Mouse (Mus musculus) lung, embryonic 15.5 days (tissue): ENCODE data around the gene Gclm. TPM values are rescaled to one million over a fixed set of nuclear protein-coding genes. Genes with fewer than 3 reads are reported as not detected.
A peak's percentile ranks its signal among the peaks of the same experiment; 100 is the strongest.
"Not testable (repeated sequence)": the region's sequence is repeated elsewhere in the genome, so short reads cannot be mapped to it uniquely, and the experiment has no call there.

ENCODE experiments used
- ATAC-seq: fragments of 200-750 bp; cut with Nextera tagmentation; 2 replicates; pipeline ENCODE4 v1.8.0; 2017; ENCODE audit warnings: moderate number of reproducible peaks, borderline replicate concordance; ENCODE audit not compliant: low FRiP score, low TSS enrichment; ENCODE audit errors: extremely low read depth
- H3K27ac ChIP-seq: fragments of 300-500 bp; sonication (generic); 2 replicates; pipeline ENCODE4 v1.5.1; 2015; ENCODE audit warnings: moderate library complexity, mild to moderate bottlenecking, inconsistent platforms
- H3K27me3 ChIP-seq: fragments of 300-500 bp; sonication (generic); 2 replicates; pipeline ENCODE4 v1.6.1; 2015; ENCODE audit warnings: inconsistent platforms
- H3K36me3 ChIP-seq: fragments of 300-500 bp; sonication (generic); 2 replicates; pipeline ENCODE4 v1.6.1; 2015; ENCODE audit warnings: inconsistent platforms
- H3K4me1 ChIP-seq: fragments of 300-500 bp; sonication (generic); 2 replicates; pipeline ENCODE4 v1.6.1; 2015; ENCODE audit warnings: inconsistent platforms
- H3K4me2 ChIP-seq: fragments of 300-500 bp; sonication (generic); 2 replicates; pipeline ENCODE4 v1.6.1; 2015; ENCODE audit warnings: inconsistent platforms, mild to moderate bottlenecking, moderate library complexity
- H3K4me3 ChIP-seq: fragments of 300-500 bp; sonication (generic); 2 replicates; pipeline ENCODE4 v1.5.1; 2015; ENCODE audit warnings: mild to moderate bottlenecking, inconsistent platforms
- H3K9ac ChIP-seq: fragments of 300-500 bp; sonication (generic); 2 replicates; pipeline ENCODE4 v1.6.1; 2015; ENCODE audit warnings: inconsistent platforms
- H3K9me3 ChIP-seq: fragments of 300-500 bp; sonication (generic); 2 replicates; pipeline ENCODE4 v1.6.1; 2016; ENCODE audit warnings: inconsistent platforms
- WGBS: fragments of 180-500 bp; shearing (Covaris S2); methylation state at CpG from one replicate; pipeline ENCODE4 v1.1.7; 2015; 5-methylcytosine and 5-hydroxymethylcytosine counted together
- polyA plus RNA-seq: library from polyadenylated mRNA; unstranded; fragments of >200 nt; fragmentation: Nextera tagmentation; extraction: Ambion mirVana; gene quantifications from 2 replicates; pipeline ENCODE4 v1.2.1, GENCODE M21; 2015

Gene Gclm
- polyA plus RNA-seq, 1 experiment from 2014 or later = 90.6 TPM

DNA sequence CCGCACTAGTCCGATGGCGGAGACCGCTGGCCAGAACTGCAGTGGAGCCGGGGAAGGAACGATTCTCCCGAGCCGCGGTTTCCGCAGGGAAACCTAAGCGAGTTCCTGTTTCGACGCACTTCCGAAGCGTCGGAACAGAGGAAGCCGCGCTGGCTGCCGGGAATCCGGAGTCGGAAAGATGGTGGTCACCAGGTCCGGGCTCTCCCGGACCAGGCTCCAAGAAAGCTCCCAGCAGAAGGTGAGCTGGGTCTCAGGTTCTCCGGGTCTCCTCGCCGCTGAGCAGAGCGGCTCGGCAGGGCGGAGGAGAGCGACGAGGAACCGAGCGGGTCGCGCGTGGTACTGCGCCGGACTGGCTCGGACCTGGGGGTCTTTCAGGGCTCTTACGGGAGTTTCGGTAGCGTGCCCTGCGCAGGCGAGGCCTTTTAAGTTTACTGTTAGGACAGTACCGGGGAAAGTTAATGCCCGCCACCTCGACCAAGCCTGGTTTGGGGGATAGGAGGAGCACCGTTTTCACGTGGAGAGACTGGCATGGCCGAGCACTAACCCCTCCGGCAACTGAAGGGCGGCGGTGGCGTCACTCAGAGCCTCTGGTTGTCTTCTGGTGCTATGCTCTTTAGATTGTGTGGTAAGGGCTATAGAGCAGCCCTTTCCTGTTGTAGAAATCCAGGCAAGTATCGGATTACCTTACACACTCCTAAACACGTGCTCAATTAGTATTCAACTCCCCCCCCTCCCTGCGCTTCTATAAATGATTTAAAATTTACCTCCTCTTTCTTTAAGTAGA lies 29.1 kb downstream of the Gclm start, which contains the start of gene Dnttip2:
Gene Dnttip2, plus strand, starts transcription at position 148 of the 784 bp plus-strand sequence.
- H3K4me3 ChIP-seq = peak within 1 kb of the TSS; percentile 99
- H3K4me2 ChIP-seq = peak within 1 kb of the TSS; percentile 64
- no peaks in the 10 kb centered on the region for H3K9me3 ChIP-seq
- H3K9ac ChIP-seq = peak within 1 kb of the TSS; percentile 92
- H3K36me3 ChIP-seq = peaks cover 43% of the 10 kb centered on the region
- no peaks in the 10 kb centered on the region for H3K27me3 ChIP-seq
- H3K4me1 ChIP-seq = peaks cover 35% of the 10 kb centered on the region
- H3K27ac ChIP-seq = peak within 1 kb of the TSS; percentile 76
- WGBS = under 1% methylated on average over 57 of the region's 57 CpGs
- ATAC-seq = peak; percentile 95

DNA sequence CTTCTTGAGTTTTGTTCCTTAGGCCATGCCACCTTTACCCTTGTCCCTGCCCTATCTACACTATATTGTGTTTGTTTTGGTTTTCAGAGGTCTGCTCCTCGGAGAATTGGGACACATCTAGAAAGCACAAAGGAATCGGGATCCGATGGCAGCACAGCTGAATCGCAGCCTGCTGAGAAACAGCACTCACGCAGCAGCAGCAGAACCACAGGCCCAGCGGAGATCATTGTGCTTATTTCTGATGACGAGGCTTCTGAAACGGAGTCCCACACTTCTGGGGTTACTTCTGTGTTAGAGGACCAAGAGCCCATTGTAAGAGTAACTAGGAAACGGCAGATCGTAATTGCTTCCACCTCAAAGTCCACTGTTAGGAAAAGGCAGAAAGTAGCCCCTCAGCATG lies 29.8 kb downstream of the Gclm start:
- peaks cover 35% of the 10 kb centered on the region for H3K4me1 ChIP-seq
- H3K9ac ChIP-seq = peak overlapping the region; percentile 92
- peak overlapping the region; percentile 99 for H3K4me3 ChIP-seq
- H3K27me3 ChIP-seq = no peaks in the 10 kb centered on the region
- peak overlapping the region; percentile 64 for H3K4me2 ChIP-seq
- 70% methylated on average over 10 of the region's 10 CpGs for WGBS
- ATAC-seq = no peak
- no peak overlapping the region for H3K27ac ChIP-seq
- H3K9me3 ChIP-seq = no peaks in the 10 kb centered on the region
- H3K36me3 ChIP-seq = peaks cover 49% of the 10 kb centered on the region

DNA sequence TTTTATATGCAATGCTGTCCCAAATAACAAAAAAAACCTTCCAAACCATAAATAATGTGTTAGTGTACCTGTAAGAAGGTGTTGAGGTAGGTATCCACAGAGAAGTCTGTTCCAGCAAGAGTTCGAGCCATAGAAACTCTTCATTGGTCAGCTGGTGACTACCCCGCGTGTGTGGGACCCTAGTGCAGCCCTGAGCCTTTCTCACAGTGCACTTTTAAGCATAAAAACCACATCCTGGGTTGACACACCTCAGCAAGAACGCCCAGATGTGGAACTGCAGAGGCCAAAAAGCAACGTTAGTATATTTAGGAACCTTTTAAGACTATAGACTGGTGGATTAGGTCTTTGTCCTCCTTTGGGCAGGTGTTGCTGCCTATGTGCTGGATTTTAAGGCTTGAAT lies 41.8 kb downstream of the Gclm start:
- H3K27ac ChIP-seq = no peak overlapping the region
- H3K4me3 ChIP-seq = no peak overlapping the region
- 64% methylated on average over 5 of the region's 5 CpGs for WGBS
- ATAC-seq = no peak
- peaks cover 5% of the 10 kb centered on the region for H3K4me1 ChIP-seq
- H3K9ac ChIP-seq = no peak overlapping the region
- H3K9me3 ChIP-seq = no peaks in the 10 kb centered on the region
- no peaks in the 10 kb centered on the region for H3K27me3 ChIP-seq
- H3K36me3 ChIP-seq = peaks cover 32% of the 10 kb centered on the region
- H3K4me2 ChIP-seq = no peak overlapping the region

DNA sequence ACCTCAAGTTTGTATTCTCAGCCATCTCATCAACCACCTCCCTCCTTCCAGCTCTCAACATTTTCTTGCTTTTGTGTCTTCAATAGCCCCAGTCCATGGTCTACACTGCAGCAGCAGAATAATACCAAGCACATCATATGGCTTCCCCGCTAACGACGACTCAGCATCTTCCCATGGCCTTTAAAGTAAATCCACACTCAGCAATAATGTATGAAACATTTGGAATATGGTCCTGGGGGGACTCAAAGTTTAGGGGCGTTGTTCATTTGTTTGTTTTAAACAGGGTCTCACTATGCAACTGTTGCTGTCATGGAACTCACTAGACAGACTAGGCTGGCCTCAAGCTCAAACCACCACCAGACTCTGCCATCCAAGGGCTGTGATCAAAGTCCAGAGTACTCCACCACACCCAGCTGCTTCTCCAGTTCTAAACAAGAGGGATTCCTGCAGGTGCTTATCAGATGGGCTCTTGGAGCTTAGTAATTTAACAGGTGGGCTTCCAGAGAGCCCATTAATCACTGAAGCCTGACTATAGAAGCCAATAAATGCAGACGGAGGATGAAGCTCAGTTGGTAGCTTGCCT lies 43.3 kb downstream of the Gclm start:
- Histone ChIP-seq H3K27ac (no peak overlapping the region), H3K27me3 (no peaks in the 10 kb centered on the region), H3K4me2 (no peak overlapping the region), H3K36me3 (peaks cover 18% of the 10 kb centered on the region), H3K9me3 (no peaks in the 10 kb centered on the region), H3K4me1 (peaks cover 9% of the 10 kb centered on the region), H3K4me3 (no peak overlapping the region), H3K9ac (no peak overlapping the region)
- no peak for ATAC-seq
- WGBS = 76% methylated on average over 5 of the region's 5 CpGs

DNA sequence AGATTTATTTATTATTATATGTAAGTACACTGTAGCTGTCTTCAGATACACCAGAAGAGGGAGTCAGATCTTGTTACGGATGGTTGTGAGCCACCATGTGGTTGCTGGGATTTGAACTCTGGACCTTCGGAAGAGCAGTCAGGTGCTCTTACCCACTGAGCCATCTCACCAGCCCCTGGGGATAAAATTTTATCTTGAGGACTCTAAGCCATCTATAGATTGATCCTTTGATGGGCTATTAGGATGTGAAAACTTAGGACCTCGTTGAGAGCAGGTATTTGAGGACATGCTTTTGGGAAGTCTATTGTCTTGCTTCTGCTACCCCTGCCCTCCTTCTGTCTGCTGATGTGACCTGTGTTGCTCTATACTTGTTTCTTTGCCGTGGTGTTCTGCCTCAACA lies 44.0 kb downstream of the Gclm start:
- H3K4me1 ChIP-seq = peaks cover 11% of the 10 kb centered on the region
- ATAC-seq, H3K4me2 ChIP-seq, H3K27me3 ChIP-seq, H3K9me3 ChIP-seq, H3K4me3 ChIP-seq, H3K27ac ChIP-seq, H3K9ac ChIP-seq: not testable (repeated sequence)
- 69% methylated on average over 4 of the region's 4 CpGs for WGBS
- peaks cover 12% of the 10 kb centered on the region for H3K36me3 ChIP-seq

DNA sequence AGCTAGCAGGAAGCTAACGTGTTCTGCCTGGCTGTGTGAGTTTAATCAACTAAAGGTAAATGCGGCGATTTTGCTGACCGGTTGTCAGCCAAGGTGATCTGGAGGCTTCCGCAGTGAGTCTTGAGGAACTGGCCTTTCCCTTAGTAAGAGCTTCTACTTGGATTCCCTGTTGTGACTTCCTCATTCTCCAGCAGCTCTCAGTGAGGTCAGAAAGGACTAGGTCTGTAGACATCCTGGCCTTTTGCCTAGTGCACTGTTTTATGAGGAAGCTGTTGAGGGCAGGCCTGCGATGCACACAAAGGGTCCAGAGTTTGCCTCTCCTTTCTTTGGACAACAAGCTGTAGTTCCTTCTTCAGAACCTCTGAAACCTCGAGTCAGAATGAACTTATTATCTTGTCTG lies 45.3 kb downstream of the Gclm start:
- Histone ChIP-seq H3K4me1 (peaks cover 15% of the 10 kb centered on the region), H3K9me3 (no peaks in the 10 kb centered on the region), H3K9ac (no peak overlapping the region), H3K4me2 (no peak overlapping the region), H3K27ac (peak overlapping the region; percentile 96; the same call in 1 of the 2 replicates), H3K36me3 (peaks cover 2% of the 10 kb centered on the region), H3K4me3 (no peak overlapping the region), H3K27me3 (no peaks in the 10 kb centered on the region)
- WGBS = 73% methylated on average over 7 of the region's 7 CpGs
- ATAC-seq = no peak

DNA sequence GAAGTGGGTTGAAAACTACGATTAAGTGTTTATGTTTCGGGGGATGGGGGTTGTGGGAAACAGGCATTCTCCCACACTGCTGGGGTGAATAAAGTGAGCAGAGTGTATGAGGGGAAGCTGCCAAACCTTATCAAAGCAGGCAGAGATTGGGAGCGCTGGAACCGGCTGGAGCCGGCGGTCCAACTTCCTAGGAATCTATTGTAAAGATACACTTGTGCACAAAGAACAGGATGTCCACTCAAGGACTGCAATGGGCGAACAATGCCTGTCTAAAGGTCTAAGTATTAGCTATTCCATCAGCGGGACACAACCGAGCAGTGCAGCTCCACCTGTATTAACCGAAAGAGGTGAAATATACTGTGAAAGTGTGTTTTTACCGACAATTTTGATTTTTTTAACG lies 46.5 kb downstream of the Gclm start:
- Histone ChIP-seq H3K36me3 (no peaks in the 10 kb centered on the region), H3K27me3 (no peaks in the 10 kb centered on the region), H3K9ac (no peak overlapping the region; the same call in 1 of the 2 replicates), H3K9me3 (no peaks in the 10 kb centered on the region), H3K27ac (peak overlapping the region; percentile 96), H3K4me3 (peak overlapping the region; percentile 97; the same call in 1 of the 2 replicates), H3K4me1 (peaks cover 15% of the 10 kb centered on the region), H3K4me2 (peak overlapping the region; percentile 90)
- WGBS = 31% methylated on average over 12 of the region's 12 CpGs
- ATAC-seq = no peak

DNA sequence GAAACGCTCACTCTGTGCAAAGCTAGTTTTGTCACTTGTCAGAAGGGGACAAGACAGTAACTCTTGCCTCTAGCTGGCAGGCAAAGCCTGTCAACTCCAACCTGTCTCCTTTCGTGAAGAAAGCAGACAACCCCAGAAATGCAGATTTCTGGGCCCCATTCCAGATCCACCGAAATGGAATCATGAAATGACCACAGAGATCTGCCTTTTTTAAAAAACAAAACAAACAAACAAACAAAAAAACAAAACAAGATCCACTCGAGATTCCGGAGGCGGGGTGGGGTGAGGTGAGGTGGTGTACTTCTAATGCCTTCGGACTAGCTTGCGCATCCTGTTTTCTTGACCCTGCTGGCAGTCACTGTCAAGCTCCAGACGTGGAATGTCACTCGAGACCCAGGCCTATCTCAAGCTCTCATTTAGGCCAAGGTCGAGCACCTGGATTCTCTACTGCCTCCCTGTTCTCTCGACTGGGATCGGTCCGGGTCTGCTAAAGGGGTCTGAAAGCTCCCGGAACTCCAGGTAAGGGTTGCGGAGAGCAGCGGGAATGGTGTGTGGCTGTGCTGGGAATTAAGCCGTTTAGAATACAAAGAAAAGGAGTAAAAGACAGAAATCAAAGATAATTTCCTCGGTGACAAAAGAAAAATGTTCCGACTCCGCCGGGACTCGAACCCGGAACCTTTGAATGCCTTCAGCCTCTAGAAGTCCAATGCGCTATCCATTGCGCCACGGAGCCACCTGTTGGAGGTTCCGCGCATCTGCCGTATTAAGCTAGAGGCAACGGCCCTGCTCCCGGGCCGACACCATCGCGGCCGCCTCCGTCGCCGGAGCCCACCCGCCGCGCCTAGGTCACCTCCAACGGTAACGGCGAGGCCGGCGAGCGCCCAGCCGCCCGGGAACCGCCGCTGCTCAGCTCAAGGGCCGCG lies 47.2 kb downstream of the Gclm start:
- Histone ChIP-seq H3K9ac (peak overlapping the region; percentile 85), H3K9me3 (no peaks in the 10 kb centered on the region), H3K27ac (peak overlapping the region; percentile 96), H3K27me3 (no peaks in the 10 kb centered on the region), H3K4me1 (peaks cover 15% of the 10 kb centered on the region), H3K4me3 (peak overlapping the region; percentile 97), H3K4me2 (peak overlapping the region; percentile 90), H3K36me3 (no peaks in the 10 kb centered on the region)
- WGBS = 4% methylated on average over 52 of the region's 54 CpGs
- ATAC-seq = peak; percentile 83

DNA sequence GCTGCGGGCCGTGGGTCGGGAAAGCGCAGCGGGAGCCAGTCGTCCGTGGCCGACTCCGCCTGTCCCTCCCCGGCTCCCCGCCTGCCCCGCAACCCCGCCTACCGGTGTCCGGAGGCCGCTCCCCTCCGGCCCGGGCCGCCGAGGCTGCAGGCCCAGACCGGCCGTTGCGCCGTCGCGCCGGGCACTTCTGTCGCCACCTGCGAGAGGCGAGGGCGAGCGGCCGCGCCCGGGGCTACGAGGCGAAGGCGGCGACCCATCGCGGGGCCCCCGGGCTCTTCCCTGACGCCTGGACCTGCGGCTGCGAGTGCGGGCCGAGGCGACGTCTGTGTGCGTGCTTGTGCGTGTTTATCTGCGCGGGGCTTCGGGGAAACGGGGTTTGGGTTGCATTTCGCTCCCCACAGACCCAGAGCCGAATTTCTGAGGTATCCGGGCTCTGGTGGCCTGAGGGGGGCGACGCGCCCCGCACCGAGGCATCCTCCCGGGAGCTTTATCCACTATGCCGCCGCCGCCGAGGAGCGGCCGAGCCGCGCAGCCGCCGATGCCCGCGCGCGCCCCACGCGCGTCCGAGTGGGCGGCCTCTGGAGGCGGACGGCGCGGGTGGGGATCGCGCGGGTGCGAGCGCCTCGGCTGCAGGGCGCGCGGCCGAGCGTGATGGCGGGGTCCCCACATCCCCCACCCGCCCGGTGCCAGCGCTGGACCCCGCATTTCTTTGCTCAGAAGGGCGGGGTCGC lies 48.0 kb downstream of the Gclm start:
- WGBS = under 1% methylated on average over 100 of the region's 105 CpGs
- H3K4me2 ChIP-seq = peak overlapping the region; percentile 90
- ATAC-seq = peak; percentile 91

DNA sequence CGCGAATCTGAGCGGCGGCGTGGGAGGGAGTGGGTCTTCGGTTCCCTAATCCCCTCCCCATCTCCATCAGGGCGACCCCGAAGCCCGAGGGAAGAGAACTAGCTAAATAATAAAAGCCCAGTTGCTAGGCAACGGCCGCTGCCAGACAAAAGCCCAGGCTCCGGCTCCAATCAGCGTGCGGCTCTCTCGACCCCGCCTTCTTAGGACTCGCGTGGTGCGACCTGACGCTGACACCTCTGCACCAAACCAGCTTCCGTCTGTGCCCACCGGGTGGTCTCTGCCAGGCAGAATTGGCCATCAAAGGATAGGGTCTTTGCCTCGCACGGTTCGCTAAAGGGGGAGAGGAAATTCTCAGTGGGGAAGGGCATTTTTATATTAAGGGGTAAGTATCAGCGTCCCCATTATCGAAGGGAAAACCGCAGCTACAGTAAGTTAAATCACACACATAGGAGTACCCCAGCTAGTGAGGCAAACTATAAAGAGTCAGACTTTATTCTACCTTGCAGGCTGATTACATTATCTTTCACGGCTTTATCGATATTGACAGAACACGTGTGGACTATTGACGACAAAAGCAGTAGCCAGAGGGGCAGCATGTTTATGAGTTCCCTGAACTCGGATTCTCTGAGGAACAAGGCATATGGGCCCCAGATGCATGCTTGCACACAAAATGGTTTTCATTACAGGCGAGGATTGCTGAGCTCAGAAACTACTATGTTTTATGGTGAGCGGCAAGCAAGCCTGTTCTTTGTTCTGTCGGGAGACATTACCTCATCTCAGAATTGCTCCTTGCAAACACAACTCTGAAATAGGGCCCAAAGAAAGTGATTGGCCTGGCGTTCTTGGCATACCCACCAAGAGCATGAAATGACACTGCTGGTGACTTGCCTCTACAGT lies 48.8 kb downstream of the Gclm start, which contains the start of gene Bcar3:
Gene Bcar3, plus strand, starts transcription at position 183 of the 897 bp plus-strand sequence.
- peaks cover 15% of the 10 kb centered on the region for H3K4me1 ChIP-seq
- WGBS = 7% methylated on average over 36 of the region's 37 CpGs
- peak within 1 kb of the TSS; percentile 97 for H3K4me3 ChIP-seq

More for the DNA sequence above, 48.0 kb downstream of the Gclm start:
- Histone ChIP-seq H3K4me1 (peaks cover 15% of the 10 kb centered on the region), H3K9me3 (no peaks in the 10 kb centered on the region), H3K27ac (peak overlapping the region; percentile 96), H3K27me3 (no peaks in the 10 kb centered on the region), H3K36me3 (no peaks in the 10 kb centered on the region), H3K9ac (peak overlapping the region; percentile 85), H3K4me3 (peak overlapping the region; percentile 97)

More for the DNA sequence above, 48.8 kb downstream of the Gclm start, which contains the start of gene Bcar3:
- H3K27me3 ChIP-seq = no peaks in the 10 kb centered on the region
- ATAC-seq = peak; percentile 64
- H3K9me3 ChIP-seq = no peaks in the 10 kb centered on the region
- H3K4me2 ChIP-seq = peak within 1 kb of the TSS; percentile 90
- H3K27ac ChIP-seq = peak within 1 kb of the TSS; percentile 96
- no peaks in the 10 kb centered on the region for H3K36me3 ChIP-seq
- H3K9ac ChIP-seq = peak within 1 kb of the TSS; percentile 85
